Mouse (Mus musculus): ENCODE results near the gene AI837181.

GRCm38 (mm10) chr19:5405924-5406323, 19.0 kb upstream of the AI837181 start:
- no peak for TF ChIP-seq CTCF (IDR thresholded peaks at IDR 0.05; ENCODE audit: control insufficient read depth, insufficient read depth, insufficient replicate concordance, low read depth, low read length)
- TF ChIP-seq POLR2A (IDR thresholded peaks at IDR 0.05; ENCODE audit: control insufficient read depth, low read depth, low read length): no peak

Measured in testis, adult 2 months (tissue).